Mouse (Mus musculus): Measurements from ENCODE around the gene Fam72a.
"Not testable (repeated sequence)": the region's sequence is repeated elsewhere in the genome, so short reads cannot be mapped to it uniquely, and the experiment has no call there.

Fam72a gene

GRCm38 (mm10) chr1:131526371-131527270 is 1.1 kb upstream of the Fam72a start:
- in situ Hi-C loops (cut with MboI, MseI): no loop called here

- in situ Hi-C loops (cut with MboI, MseI): no loop called here
These were observed 391 bp downstream of the Fam72a start for GRCm38 (mm10) chr1:131528081-131528507.

GRCm38 (mm10) chr1:131528561-131529166 is 961 bp downstream of the Fam72a start:
- in situ Hi-C loops (cut with MboI, MseI): no loop called here

GRCm38 (mm10) chr1:131539771-131540170 is 12.1 kb downstream of the Fam72a start:
- in situ Hi-C loops (cut with MboI, MseI): no loop called here

GRCm38 (mm10) chr1:131540795-131541194 is 13.1 kb downstream of the Fam72a start:
- in situ Hi-C loops (cut with MboI, MseI): no loop called here

- in situ Hi-C loops (cut with MboI, MseI): no loop called here
These were observed 13.7 kb downstream of the Fam72a start for GRCm38 (mm10) chr1:131541431-131541830.

- in situ Hi-C loops (cut with MboI, MseI): no loop called here
These were observed 14.2 kb downstream of the Fam72a start for GRCm38 (mm10) chr1:131541903-131542302.

GRCm38 (mm10) chr1:131543886-131544565 is 16.3 kb downstream of the Fam72a start:
- in situ Hi-C loops (cut with MboI, MseI): no loop called here

- in situ Hi-C loops (cut with MboI, MseI): no loop called here
These were observed 19.3 kb downstream of the Fam72a start for GRCm38 (mm10) chr1:131546798-131547690.

GRCm38 (mm10) chr1:131548494-131549365 is 21.0 kb downstream of the Fam72a start:
- in situ Hi-C loops (cut with MboI, MseI): no loop called here

- in situ Hi-C loops (cut with MboI, MseI): no loop called here
These were observed 24.3 kb downstream of the Fam72a start for GRCm38 (mm10) chr1:131551956-131552355.

- in situ Hi-C loops (cut with MboI, MseI): no loop called here
These were observed 25.7 kb downstream of the Fam72a start for GRCm38 (mm10) chr1:131553428-131553827.

- in situ Hi-C loops (cut with MboI, MseI): loop anchor here (5.0 kb wide), 1 partner anchor 263 kb away; no protein-coding TSS in a partner anchor
These were observed 27.5 kb downstream of the Fam72a start for GRCm38 (mm10) chr1:131555042-131555812.

- in situ Hi-C loops (cut with MboI, MseI): no loop called here
These were observed 32.8 kb downstream of the Fam72a start for GRCm38 (mm10) chr1:131560500-131560899.

GRCm38 (mm10) chr1:131562081-131562480 is 34.4 kb downstream of the Fam72a start:
- in situ Hi-C loops (cut with MboI, MseI): no loop called here

GRCm38 (mm10) chr1:131566056-131566455 is 38.4 kb downstream of the Fam72a start:
- in situ Hi-C loops (cut with MboI, MseI): not testable (repeated sequence)

GRCm38 (mm10) chr1:131569721-131570120 is 42.0 kb downstream of the Fam72a start:
- in situ Hi-C loops (cut with MboI, MseI): no loop called here

GRCm38 (mm10) chr1:131570391-131570790 is 42.7 kb downstream of the Fam72a start:
- in situ Hi-C loops (cut with MboI, MseI): no loop called here

- in situ Hi-C loops (cut with MboI, MseI): no loop called here
These were observed 46.0 kb downstream of the Fam72a start for GRCm38 (mm10) chr1:131573721-131574120.

All from T-helper 1 cell (primary cell).